ENCODE assay signal across 9 mouse cellular contexts in the genomic region with DNA sequence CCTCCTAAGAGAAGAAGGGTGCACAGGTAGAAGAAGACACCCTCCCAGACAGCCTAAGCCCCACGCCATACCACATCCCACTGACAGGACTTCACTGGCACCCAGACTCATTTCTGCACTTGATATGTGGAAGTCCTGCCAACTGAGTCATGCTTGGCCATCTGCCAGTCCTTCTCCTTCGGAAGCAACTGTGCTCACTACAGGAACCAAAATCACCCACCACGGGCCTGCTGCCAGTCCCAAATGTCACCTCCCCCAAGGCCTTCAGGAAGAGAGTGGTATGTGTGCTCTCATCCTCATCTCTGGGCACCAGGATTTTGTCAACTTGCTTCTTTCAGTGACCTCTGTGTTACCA. TPM values are rescaled to one million over a fixed set of nuclear protein-coding genes. Genes with fewer than 3 reads are reported as not detected.
DNase-seq lines count a peak whose midpoint lies in the region; ATAC-seq and TF ChIP-seq lines count a peak whose summit lies in the region.
"Had no signal": no experiment of that assay in that cellular context is flagged by ENCODE, and none has a peak within 500 bp of the region (broad histone marks: within the 10 kb centered on the region; RNA-seq: fewer than 3 reads in every experiment).

No protein-coding gene starts in this region.

- no peaks in the 10 kb centered on the region for H3K27me3 ChIP-seq in midbrain, embryonic 11.5 days (ENCODE audit: control insufficient read depth, insufficient read depth, low read length)
- H3K27me3 ChIP-seq in intestine, postnatal 0 days (replicated peaks; ENCODE audit: control insufficient read depth, insufficient read depth, low read length), result no peaks in the 10 kb centered on the region
- H3K27me3 ChIP-seq: liver, embryonic 13.5 days had no signal

- DNase-seq in MEL-GATA-1-ER (ENCODE audit: extremely low read depth, low read depth), result peak; percentile 62
- peak; percentile 93 for DNase-seq in adrenal gland, postnatal 25 days
- DNase-seq in frontal cortex, postnatal 25 days (ENCODE audit: low spot score in 2 of 2), result peak; percentile 76 to 83
- DNase-seq in heart, postnatal 36 days, result peak; percentile 81
- DNase-seq in left cerebral cortex, postnatal 14 days (ENCODE audit: low spot score in 2 of 2), result peak; percentile 93
- DNase-seq in right cerebral cortex, postnatal 10 days (ENCODE audit: low spot score in 2 of 2), result peak; percentile 90 to 92
- DNase-seq in midbrain, embryonic 11.5 days (ENCODE audit: low spot score, missing footprints), result no peak
- DNase-seq: liver, embryonic 13.5 days had no signal

- no peak overlapping the region for H3K27ac ChIP-seq in midbrain, embryonic 11.5 days (ENCODE audit: low read depth, low read length)
- no peak overlapping the region for H3K27ac ChIP-seq in intestine, postnatal 0 days (ENCODE audit: low read depth, low read length)
- H3K27ac ChIP-seq: liver, embryonic 13.5 days had no signal

- intact Hi-C loops in heart, postnatal 36 days (cut with DNase I), result no loop called here
- intact Hi-C loops in left cerebral cortex, postnatal 14 days (cut with DNase I), result no loop called here

- H3K4me2 ChIP-seq in midbrain, embryonic 11.5 days, result no peak overlapping the region
- H3K4me2 ChIP-seq in intestine, postnatal 0 days (replicated peaks; ENCODE audit: low read depth), result no peak overlapping the region
- H3K4me2 ChIP-seq: liver, embryonic 13.5 days had no signal

- no peak for TF ChIP-seq CTCF in intestine, postnatal 0 days (IDR thresholded peaks at IDR 0.05; ENCODE audit: low read depth)

- H3K36me3 ChIP-seq in midbrain, embryonic 11.5 days (ENCODE audit: control insufficient read depth, insufficient read depth, low read length), result no peaks in the 10 kb centered on the region
- H3K36me3 ChIP-seq in intestine, postnatal 0 days (ENCODE audit: control insufficient read depth, insufficient read depth), result no peaks in the 10 kb centered on the region
- H3K36me3 ChIP-seq: liver, embryonic 13.5 days had no signal

- H3K9me3 ChIP-seq in midbrain, embryonic 11.5 days (ENCODE audit: control insufficient read depth, low read length), result no peaks in the 10 kb centered on the region
- no peaks in the 10 kb centered on the region for H3K9me3 ChIP-seq in intestine, postnatal 0 days (ENCODE audit: control insufficient read depth)

- H3K4me1 ChIP-seq in midbrain, embryonic 11.5 days (ENCODE audit: control insufficient read depth, insufficient read depth, low read length), result no peaks in the 10 kb centered on the region
- H3K4me1 ChIP-seq in intestine, postnatal 0 days (replicated peaks; ENCODE audit: control insufficient read depth, insufficient read depth, low read length), result no peaks in the 10 kb centered on the region

- no peak for ATAC-seq in midbrain, embryonic 11.5 days (ENCODE audit: low FRiP score)
- no peak for ATAC-seq in intestine, postnatal 0 days

- no peak overlapping the region for H3K9ac ChIP-seq in midbrain, embryonic 11.5 days (ENCODE audit: low read length)
- no peak overlapping the region for H3K9ac ChIP-seq in intestine, postnatal 0 days (ENCODE audit: low read depth, low read length)
- H3K9ac ChIP-seq: liver, embryonic 13.5 days had no signal

- 86% methylated on average over 3 of the region's 3 CpGs for WGBS in midbrain, embryonic 11.5 days
- WGBS in intestine, postnatal 0 days, result 58% methylated on average over 3 of the region's 3 CpGs

- H3K4me3 ChIP-seq in midbrain, embryonic 11.5 days (ENCODE audit: low read depth, low read length), result no peak overlapping the region
- H3K4me3 ChIP-seq in intestine, postnatal 0 days (ENCODE audit: low read depth, low read length), result no peak overlapping the region
- H3K4me3 ChIP-seq: liver, embryonic 13.5 days had no signal

RNA-seq across cellular contexts. Expression of a gene that starts 34.7 kb away (rescaled TPM):
- 20.1 and 31.1 TPM in 2 replicates for total RNA-seq in adrenal gland, postnatal 25 days (2021)
- 10 to 100 TPM; 22.2 to 27.3 TPM for total RNA-seq in heart, postnatal 36 days (2021)
- 100 to 1,000 TPM; 140 to 141 TPM for total RNA-seq in left cerebral cortex, postnatal 14 days (2021)
- polyA plus RNA-seq in midbrain, embryonic 11.5 days (2014; fragmentation: Nextera tagmentation; extraction: Ambion mirVana), result 5.7 and 7.8 TPM in 2 replicates
- 3.8 and 4.4 TPM in 2 replicates for polyA plus RNA-seq in intestine, postnatal 0 days (2015; fragmentation: Nextera tagmentation; extraction: Ambion mirVana)
